Mouse (Mus musculus) E14TG2a.4 (cell line): ENCODE measurements at regions not wholly inside any gene's neighbourhood (a gene's known extent, or its start where the extent isn't known, plus 50 kb on each side); places are given as distances from the start of the nearest gene placed in this dataset.

Source experiments
- CTCF ChIP-seq: conservative IDR thresholded peaks from 2 replicates; pipeline ENCODE4 v1.5.1; 2014; ENCODE audit warnings: low read length
- POU5F1 ChIP-seq: IDR thresholded peaks from 2 replicates; pipeline ENCODE4 v1.6.1; 2014; ENCODE audit warnings: low read length, borderline replicate concordance

GRCm38 (mm10) chr8:49236021-49236821 lies 392.5 kb upstream of the Tenm3 start:
- no peak for TF ChIP-seq POU5F1
- no peak for TF ChIP-seq CTCF
